Mouse (Mus musculus): ENCODE measurements around the gene Adgrg4.
A peak's percentile ranks its signal among the peaks of the same experiment; 100 is the strongest.

Adgrg4 gene

DNA sequence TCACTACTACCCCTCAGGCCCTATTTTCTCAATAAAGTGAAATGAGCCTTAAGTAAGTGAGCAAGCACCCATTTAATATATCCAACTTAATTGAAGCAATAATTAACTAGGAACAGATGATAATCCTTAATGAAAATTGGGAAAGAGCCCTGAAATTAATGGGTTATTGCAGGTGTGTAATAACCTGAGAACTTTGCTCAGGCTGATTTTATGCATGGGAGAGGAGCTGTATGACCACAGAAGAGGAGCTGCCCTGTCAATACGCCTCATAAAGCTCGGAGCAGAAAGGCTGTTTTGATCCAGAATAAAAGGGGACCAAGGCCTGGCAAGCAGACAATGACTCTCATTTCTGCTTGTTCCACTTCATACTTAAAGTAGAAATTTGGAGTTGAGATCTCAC is at the start of gene Adgrg4:
Gene Adgrg4, plus strand, starts transcription at position 301 of the 400 bp plus-strand sequence.
- no peak for DNase-seq

DNA sequence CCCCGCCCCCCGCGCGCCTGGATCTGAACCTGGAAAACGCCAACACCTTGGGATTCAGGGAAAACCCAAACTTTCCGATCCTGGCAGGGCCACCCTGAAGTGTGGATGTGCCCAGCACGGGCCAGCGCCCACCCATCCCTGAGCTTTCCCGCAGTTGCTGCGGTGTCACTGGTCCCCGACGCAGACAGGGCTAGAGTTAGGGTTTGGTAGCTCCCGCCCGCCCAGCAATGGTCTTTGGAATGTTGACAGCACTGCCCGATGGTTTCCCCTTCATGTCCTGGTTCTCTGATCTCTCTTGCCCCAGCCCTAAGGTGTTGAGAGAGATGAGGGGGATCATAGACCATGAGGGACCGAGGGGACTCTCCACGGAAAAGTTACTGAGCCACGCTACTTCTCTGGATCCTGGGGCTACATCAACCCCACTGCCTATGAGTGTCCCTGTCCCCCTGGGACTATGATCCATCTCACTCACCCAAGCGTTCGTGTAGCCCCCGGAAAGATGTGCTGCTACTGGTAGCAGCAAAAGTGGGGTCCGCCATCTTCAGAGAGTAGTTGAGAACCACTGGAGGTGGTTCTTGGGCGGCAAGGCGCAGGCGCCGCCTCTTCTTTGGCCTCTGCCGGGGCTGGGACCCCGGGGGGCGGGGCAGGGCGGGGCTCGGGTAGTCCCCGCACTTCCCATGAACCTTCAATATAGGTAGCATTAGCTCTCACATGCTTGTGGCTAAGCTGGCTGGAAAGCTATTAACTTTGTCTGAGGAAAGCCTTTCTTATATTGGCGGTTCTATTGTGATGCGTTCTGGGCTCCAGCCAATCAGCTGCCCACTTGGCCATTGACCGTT is 48.0 kb upstream of the Adgrg4 start, which contains the start of gene Map7d3:
Gene Map7d3, minus strand, starts transcription at position 562 of the 839 bp plus-strand sequence.
- no peak for DNase-seq

DNA sequence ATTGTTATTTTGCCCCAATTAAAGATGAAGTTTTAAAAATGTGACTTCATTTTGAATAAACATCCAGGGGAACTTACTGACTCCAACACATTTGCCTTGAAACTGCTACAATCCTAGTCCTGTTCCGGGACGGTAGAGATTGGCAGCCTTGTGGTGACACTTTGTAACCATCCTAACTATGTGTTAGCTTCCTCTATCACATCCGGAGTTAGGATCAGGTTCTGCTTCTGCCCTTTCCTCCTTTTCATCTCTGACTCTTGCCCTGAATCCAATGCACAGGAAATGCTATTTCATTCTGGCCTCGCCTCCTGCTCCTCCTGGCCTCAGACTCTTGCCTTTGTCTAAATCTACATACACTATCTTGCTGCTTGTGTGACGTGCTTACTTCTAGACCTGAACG is 42.5 kb upstream of the Adgrg4 start:
- no peak for DNase-seq

GRCm38 (mm10) chrX:56835842-56836241 is 34.1 kb upstream of the Adgrg4 start:
- no peak for DNase-seq

GRCm38 (mm10) chrX:56839369-56839768 is 30.6 kb upstream of the Adgrg4 start:
- DNase-seq = peak; percentile 6

GRCm38 (mm10) chrX:56841255-56841654 is 28.7 kb upstream of the Adgrg4 start:
- DNase-seq = no peak

GRCm38 (mm10) chrX:57012891-57013290 is 142.9 kb downstream of the Adgrg4 start:
- DNase-seq = no peak

- DNase-seq = no peak
Measured at GRCm38 (mm10) chrX:57042774-57043173, 172.8 kb downstream of the Adgrg4 start, which contains the start of gene Brs3. TSS of gene Brs3 (plus strand) at chrX:57043074.

DNA sequence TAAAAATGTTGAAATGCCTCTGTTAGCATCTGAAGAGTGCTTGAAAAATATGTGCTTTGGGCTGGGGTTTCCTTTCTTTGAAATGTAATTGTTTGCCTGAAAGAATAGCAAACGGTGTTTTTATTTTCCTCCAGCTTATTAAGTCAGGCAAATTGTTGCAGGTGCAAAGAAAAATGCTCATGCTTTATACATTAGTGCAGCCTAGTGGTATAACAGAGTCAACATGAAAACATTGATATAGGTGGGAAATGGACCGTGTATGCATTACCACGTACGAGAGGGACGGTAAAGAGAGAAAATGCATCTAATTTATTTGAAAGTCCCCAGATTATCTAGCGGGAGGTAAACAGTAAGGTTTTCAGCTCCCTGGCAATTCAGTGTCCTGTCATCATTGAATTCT is 173.9 kb downstream of the Adgrg4 start:
- DNase-seq = no peak

Measured in cerebellum, adult 11 months (tissue).